Mouse (Mus musculus): Measurements from ENCODE around the gene Ppp6r2.

DNA sequence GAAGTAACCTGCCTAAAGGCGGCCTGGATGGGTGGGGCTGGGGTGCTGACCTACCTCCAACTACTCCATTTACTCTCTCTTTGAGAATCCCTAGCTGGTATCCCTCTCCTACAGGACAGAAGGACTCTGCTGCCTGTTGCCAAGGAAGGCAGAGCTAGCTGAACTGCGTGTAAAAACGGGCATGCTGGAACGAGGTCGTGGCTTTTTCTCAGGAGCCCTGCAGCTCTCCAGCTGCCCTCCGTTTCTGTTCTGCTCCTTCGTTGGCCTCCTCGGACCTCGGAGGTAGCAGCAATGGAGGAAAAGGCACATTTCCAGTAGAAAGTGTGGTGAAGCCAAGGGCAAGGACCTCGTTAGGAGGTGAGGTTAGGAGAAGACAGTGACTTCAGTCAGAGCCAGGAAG is 42.4 kb upstream of the Ppp6r2 start:
- TF ChIP-seq E2F4 (IDR thresholded peaks at IDR 0.05; ENCODE audit: insufficient replicate concordance, low read depth, low read length) = no peak
- TF ChIP-seq HCFC1 (IDR thresholded peaks at IDR 0.05; ENCODE audit: low read depth, low read length) = no peak
- no peak for TF ChIP-seq CTCF (conservative IDR thresholded peaks at IDR 0.05 in 1 of 2, IDR thresholded peaks at IDR 0.05 in 1 of 2; ENCODE audit: low read depth in 2 of 2, low read length in 2 of 2)
- TF ChIP-seq POLR2A (IDR thresholded peaks at IDR 0.05; ENCODE audit: low read depth, low read length) = no peak
- no peak for TF ChIP-seq CHD2 (IDR thresholded peaks at IDR 0.05; ENCODE audit: low read length)
- no peak for TF ChIP-seq ZNF384 (IDR thresholded peaks at IDR 0.05; ENCODE audit: low read depth, low read length)
